Mouse (Mus musculus): ENCODE measurements around the gene Hebp1.

DNA sequence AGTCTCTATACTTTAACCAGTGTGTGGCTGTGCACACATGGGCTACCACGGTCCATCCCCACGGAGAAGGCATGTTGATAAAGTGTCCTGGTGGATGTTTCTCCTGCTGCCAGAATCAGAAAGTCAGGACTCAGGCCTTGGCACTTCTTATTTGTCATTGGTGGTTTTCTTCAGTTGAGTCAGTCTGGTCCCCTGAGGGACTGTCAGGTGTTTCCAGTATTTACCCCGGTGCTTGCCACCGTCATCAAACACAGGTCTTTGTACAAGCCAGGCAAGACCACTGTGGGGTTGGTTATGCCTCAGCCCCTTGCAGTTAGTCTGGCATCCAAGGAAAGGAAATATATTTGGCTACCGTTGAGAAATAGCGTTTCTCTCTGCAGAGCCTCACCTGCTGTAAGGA is 32.8 kb upstream of the Hebp1 start:
- TF ChIP-seq CTCF (IDR thresholded peaks at IDR 0.05; ENCODE audit: low read depth, low read length) (no peak), POLR2A (IDR thresholded peaks at IDR 0.05; ENCODE audit: extremely low read depth, insufficient read depth, low read length) (no peak)
